ENCODE assay signal across 8 mouse cellular contexts in genomic region chr2:131254329-131254713, GRCm38 (mm10). TPM values are rescaled to one million over a fixed set of nuclear protein-coding genes. Genes with fewer than 3 reads are reported as not detected.
DNase-seq lines count a peak whose midpoint lies in the region; ATAC-seq lines count a peak whose summit lies in the region.

No protein-coding gene starts in this region.

- no peaks in the 10 kb centered on the region for H3K9me3 ChIP-seq in heart, embryonic 11.5 days (replicated peaks; ENCODE audit: control insufficient read depth, low read length)
- no peaks in the 10 kb centered on the region for H3K9me3 ChIP-seq in embryonic facial prominence, embryonic 14.5 days (ENCODE audit: control insufficient read depth, low read length)

- ATAC-seq in heart, embryonic 11.5 days (replicated peaks; ENCODE audit: insufficient number of reproducible peaks, low FRiP score, low TSS enrichment), result no peak; the same call in 1 of the 2 replicates
- no peak for ATAC-seq in embryonic facial prominence, embryonic 14.5 days (ENCODE audit: low read depth)

- H3K4me1 ChIP-seq in heart, embryonic 11.5 days (ENCODE audit: control insufficient read depth, insufficient read depth, low read length), result peaks cover 8% of the 10 kb centered on the region
- H3K4me1 ChIP-seq in embryonic facial prominence, embryonic 14.5 days (ENCODE audit: control insufficient read depth, insufficient read depth, low read length), result no peaks in the 10 kb centered on the region

- H3K9ac ChIP-seq in heart, embryonic 11.5 days (ENCODE audit: low read depth, low read length), result 0 out of 2 replicates have a peak overlapping the region, but pooled peaks have one; percentile 22
- no peak overlapping the region for H3K9ac ChIP-seq in embryonic facial prominence, embryonic 14.5 days (ENCODE audit: low read depth, low read length)

- intact Hi-C loops in left cerebral cortex, postnatal 14 days (cut with DNase I), result loop anchor here (5.0 kb wide), 1 partner anchor 157 kb away; no protein-coding TSS in a partner anchor

- no peak overlapping the region for H3K4me3 ChIP-seq in heart, embryonic 11.5 days (ENCODE audit: low read depth, low read length)
- H3K4me3 ChIP-seq in embryonic facial prominence, embryonic 14.5 days (ENCODE audit: low read depth, low read length), result no peak overlapping the region
- no peak overlapping the region for H3K4me3 ChIP-seq in macrophage (ENCODE audit: inconsistent target)

- no peak for DNase-seq in heart, postnatal 4 days
- peak; percentile 57 for DNase-seq in embryonic facial prominence, embryonic 14.5 days (ENCODE audit: low spot score)
- peak; percentile 84 for DNase-seq in kidney, postnatal 10 days
- no peak for DNase-seq in embryo, embryonic 10.5 days (ENCODE audit: low spot score)
- no peak for DNase-seq in urinary bladder, postnatal 4 days (ENCODE audit: low spot score in 2 of 2)
- DNase-seq in left cerebral cortex, postnatal 14 days (ENCODE audit: low spot score in 2 of 2), result no peak

- H3K27ac ChIP-seq in heart, embryonic 11.5 days (ENCODE audit: low read depth, low read length), result peak overlapping the region; percentile 64; the same call in 1 of the 2 replicates
- peak overlapping the region; percentile 2; the same call in 1 of the 2 replicates for H3K27ac ChIP-seq in embryonic facial prominence, embryonic 14.5 days (replicated peaks; ENCODE audit: low read depth, low read length)
- H3K27ac ChIP-seq in macrophage, result peak overlapping the region; percentile 48

- no peaks in the 10 kb centered on the region for H3K36me3 ChIP-seq in heart, embryonic 11.5 days (ENCODE audit: control insufficient read depth, insufficient read depth, low read length)
- no peaks in the 10 kb centered on the region for H3K36me3 ChIP-seq in embryonic facial prominence, embryonic 14.5 days (ENCODE audit: control insufficient read depth, insufficient read depth, low read length)
- no peaks in the 10 kb centered on the region for H3K36me3 ChIP-seq in macrophage (ENCODE audit: inconsistent target)

- 74% methylated on average over 2 of the region's 2 CpGs for WGBS in heart, embryonic 11.5 days (ENCODE audit: insufficient replicate concordance)
- WGBS in embryonic facial prominence, embryonic 14.5 days, result 49% methylated on average over 2 of the region's 2 CpGs
- 50% methylated on average over 2 of the region's 2 CpGs for WGBS in macrophage (ENCODE audit: missing documents)

- no peaks in the 10 kb centered on the region for H3K27me3 ChIP-seq in heart, embryonic 11.5 days (ENCODE audit: control insufficient read depth, insufficient read depth, low read length)
- no peaks in the 10 kb centered on the region for H3K27me3 ChIP-seq in embryonic facial prominence, embryonic 14.5 days (replicated peaks; ENCODE audit: control insufficient read depth, insufficient read depth, low read length)

- H3K79me2 ChIP-seq in macrophage (ENCODE audit: inconsistent target), result no peaks in the 10 kb centered on the region

- H3K4me2 ChIP-seq in heart, embryonic 11.5 days, result peak overlapping the region; percentile 35
- H3K4me2 ChIP-seq in embryonic facial prominence, embryonic 14.5 days (ENCODE audit: low read depth, low read length), result no peak overlapping the region

RNA-seq across cellular contexts. Expression of gene Pank2, which starts 8.0 kb away (rescaled TPM):
- 31.3 and 33.6 TPM in 2 replicates for polyA plus RNA-seq in heart, embryonic 11.5 days (2014; fragmentation: Nextera tagmentation; extraction: Ambion mirVana)
- total RNA-seq in heart, postnatal 4 days (2021), result 10 to 100 TPM; 41.1 to 44.4 TPM
- 36.0 and 40.1 TPM in 2 replicates for polyA plus RNA-seq in embryonic facial prominence, embryonic 14.5 days (2014; fragmentation: Nextera tagmentation; extraction: Ambion mirVana)
- 10 to 100 TPM; 14.4 to 55.5 (median 34.6) TPM for total RNA-seq in macrophage (2018; cell fraction: chromatin; rRNA removed)
- total RNA-seq in macrophage (2018; cell fraction: cytosol; rRNA removed), result 10 to 100 TPM; 23.5 to 34.5 (median 28.9) TPM
- 10 to 100 TPM; 17.5 to 69.4 (median 29.9) TPM for total RNA-seq in macrophage (2018; cell fraction: nucleus; rRNA removed)
- polyA plus RNA-seq in macrophage (2018), result 23.9 to 28.9 TPM (median 26.8 TPM) in 3 replicates
- total RNA-seq in left cerebral cortex, postnatal 14 days (2021), result 10 to 100 TPM; 62.7 to 62.9 TPM

RNA-seq across cellular contexts. Expression of gene Mavs, which starts 20.5 kb away (rescaled TPM):
- 15.2 and 18.5 TPM in 2 replicates for polyA plus RNA-seq in heart, embryonic 11.5 days (2014; fragmentation: Nextera tagmentation; extraction: Ambion mirVana)
- 10 to 100 TPM; 28.9 to 29.1 TPM for total RNA-seq in heart, postnatal 4 days (2021)
- polyA plus RNA-seq in embryonic facial prominence, embryonic 14.5 days (2014; fragmentation: Nextera tagmentation; extraction: Ambion mirVana), result 18.4 and 19.6 TPM in 2 replicates
- 10 to 100 TPM in 20 of 26 experiments, 1 to 10 TPM in 6; 3.9 to 45.0 (median 19.4) TPM for total RNA-seq in macrophage (2018; cell fraction: chromatin; rRNA removed)
- total RNA-seq in macrophage (2018; cell fraction: cytosol; rRNA removed), result 10 to 100 TPM; 17.5 to 53.5 (median 40.5) TPM
- 10 to 100 TPM; 10.4 to 54.0 (median 23.4) TPM for total RNA-seq in macrophage (2018; cell fraction: nucleus; rRNA removed)
- 34.6 to 46.5 TPM (median 41.4 TPM) in 3 replicates for polyA plus RNA-seq in macrophage (2018)
- 1 to 10 TPM; 6.3 TPM for total RNA-seq in left cerebral cortex, postnatal 14 days (2021)

RNA-seq across cellular contexts. Expression of gene Ap5s1, which starts 47.4 kb away (rescaled TPM):
- polyA plus RNA-seq in heart, embryonic 11.5 days (2014; fragmentation: Nextera tagmentation; extraction: Ambion mirVana), result 30.3 and 31.2 TPM in 2 replicates
- total RNA-seq in heart, postnatal 4 days (2021), result 10 to 100 TPM; 32.6 to 42.4 TPM
- 23.5 and 25.1 TPM in 2 replicates for polyA plus RNA-seq in embryonic facial prominence, embryonic 14.5 days (2014; fragmentation: Nextera tagmentation; extraction: Ambion mirVana)
- 10 to 100 TPM in 12 of 26 experiments, 1 to 10 TPM in 14; 2.1 to 38.8 (median 9.8) TPM for total RNA-seq in macrophage (2018; cell fraction: chromatin; rRNA removed)
- 10 to 100 TPM in 25 of 26 experiments, 1 to 10 TPM in 1; 8.8 to 37.6 (median 26.1) TPM for total RNA-seq in macrophage (2018; cell fraction: cytosol; rRNA removed)
- 10 to 100 TPM in 22 of 26 experiments, 1 to 10 TPM in 4; 1.9 to 32.5 (median 19.4) TPM for total RNA-seq in macrophage (2018; cell fraction: nucleus; rRNA removed)
- polyA plus RNA-seq in macrophage (2018), result 16.5 to 31.5 TPM (median 17.0 TPM) in 3 replicates
- total RNA-seq in left cerebral cortex, postnatal 14 days (2021), result 10 to 100 TPM; 23.9 to 26.3 TPM

Comparison
In these comparisons a context has a peak if more than half of its experiments do, and no peak if none do; other contexts are left out.
1. H3K27ac ChIP-seq: peak in every context shown above with its lines; median percentile 64 in heart, embryonic 11.5 days; 48 in macrophage; 2 in embryonic facial prominence, embryonic 14.5 days.
2. DNase-seq: peak in embryonic facial prominence, embryonic 14.5 days (single experiment) and kidney, postnatal 10 days (single experiment); none in heart, postnatal 4 days (single experiment), embryo, embryonic 10.5 days (single experiment), urinary bladder, postnatal 4 days (0 of 2) and left cerebral cortex, postnatal 14 days (0 of 2).